Mouse (Mus musculus) ES-E14 (cell line): Measurements from ENCODE around the gene Hyal1. TPM values are rescaled to one million over a fixed set of nuclear protein-coding genes. Genes with fewer than 3 reads are reported as not detected.

Experiments used
- DNase-seq: peaks from one replicate; pipeline ENCODE4 v3.0.0-alpha.2; 2013; ENCODE audit warnings: low read depth, low spot score
- H3K27ac ChIP-seq: 2 replicates; pipeline ENCODE4 v1.5.1; 2012; ENCODE audit warnings: low read depth, mild to moderate bottlenecking, low read length, moderate library complexity, mixed read lengths; ENCODE audit not compliant: poor library complexity, insufficient read depth, severe bottlenecking
- H3K36me3 ChIP-seq: 2 replicates; pipeline ENCODE4 v1.6.1; 2012; ENCODE audit warnings: mild to moderate bottlenecking, low read length, moderate library complexity, mixed read lengths; ENCODE audit not compliant: control insufficient read depth, poor library complexity, insufficient read depth, severe bottlenecking
- H3K4me1 ChIP-seq, 2 experiments: fragments of 150-350 bp in 1 of 2; sonication (generic) in 1 of 2; 2 replicates each; pipeline ENCODE4 v1.6.1; 2012; ENCODE audit warnings: low read length in 2 of 2, mild to moderate bottlenecking in 1 of 2, mixed read lengths in 1 of 2; ENCODE audit not compliant: control insufficient read depth in 2 of 2, insufficient read depth in 2 of 2, poor library complexity in 1 of 2
- H3K4me3 ChIP-seq, 2 experiments: fragments of 150-350 bp in 1 of 2; sonication (generic) in 1 of 2; 2 replicates each; pipeline ENCODE4 v1.5.1; 2012; ENCODE audit warnings: low read length in 2 of 2, low read depth in 1 of 2, mild to moderate bottlenecking in 1 of 2, mixed read lengths in 1 of 2; ENCODE audit not compliant: insufficient read depth in 1 of 2, poor library complexity in 1 of 2, severe bottlenecking in 1 of 2
- H3K9ac ChIP-seq: 2 replicates; pipeline ENCODE4 v1.6.1; 2012; ENCODE audit warnings: low read depth, mild to moderate bottlenecking, low read length, mixed read lengths; ENCODE audit not compliant: poor library complexity, insufficient read depth, severe bottlenecking
- H3K9me3 ChIP-seq: fragments of 150-350 bp; sonication (generic); 2 replicates; pipeline ENCODE4 v1.6.1; 2012; ENCODE audit warnings: low read depth, mild to moderate bottlenecking, low read length; ENCODE audit not compliant: control insufficient read depth, insufficient read depth
- CHD2 ChIP-seq: IDR thresholded peaks from 2 replicates; pipeline ENCODE4 v1.6.1; 2014; ENCODE audit warnings: mild to moderate bottlenecking, low read depth, low read length, inconsistent platforms
- HCFC1 ChIP-seq: IDR thresholded peaks from 2 replicates; pipeline ENCODE4 v1.6.1; 2012; ENCODE audit warnings: low read length, inconsistent platforms, borderline replicate concordance; ENCODE audit not compliant: insufficient read depth
- MAFK ChIP-seq: IDR thresholded peaks from 2 replicates; pipeline ENCODE4 v1.6.1; 2014; ENCODE audit warnings: mild to moderate bottlenecking, low read depth, low read length, inconsistent platforms; ENCODE audit not compliant: insufficient read depth
- ZC3H11A ChIP-seq: IDR thresholded peaks from 2 replicates; pipeline ENCODE4 v1.6.1; 2012; ENCODE audit warnings: low read depth, mild to moderate bottlenecking, inconsistent platforms, low read length, borderline replicate concordance
- ZNF384 ChIP-seq: IDR thresholded peaks from 2 replicates; pipeline ENCODE4 v1.6.1; 2012; ENCODE audit warnings: low read depth, low read length, inconsistent platforms
- in situ Hi-C, 2 experiments: fragments of 600-800 bp; cut with MboI; formaldehyde crosslinking; loops; one replicate each; pipeline ENCODE4 v1.15.1; 2025; ENCODE audit warnings: low sequenced_read_pairs in 2 of 2, inconsistent platforms in 1 of 2; ENCODE audit not compliant: unreplicated experiment in 2 of 2
- total RNA-seq: library from RNA; depleted of rRNA; stranded (reverse); fragments of 300-350 nt; gene quantifications from 2 replicates; pipeline ENCODE4 v1.2.3, GENCODE M21; 2012

Hyal1 gene
- total RNA-seq, 1 experiment: 11.8 TPM

DNA sequence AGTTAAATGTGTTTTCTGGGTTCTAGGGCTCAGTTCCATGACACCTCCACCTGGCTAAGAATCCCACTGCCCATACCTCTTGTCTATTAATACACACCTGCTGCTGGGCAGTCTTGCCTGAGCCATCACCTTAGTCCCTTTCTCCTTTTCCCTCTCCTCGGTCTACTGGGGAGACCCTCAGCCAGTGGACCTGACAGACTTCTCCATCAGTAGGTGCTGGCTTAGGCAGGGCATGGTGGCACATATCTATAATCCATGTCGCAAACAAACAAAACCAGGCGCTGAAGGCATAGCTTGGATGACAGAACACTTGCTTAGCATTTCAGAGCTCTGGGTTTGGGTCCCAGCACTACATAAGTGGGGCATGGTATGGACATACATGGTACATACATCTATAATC is 38.0 kb upstream of the Hyal1 start:
- no peak for DNase-seq

DNA sequence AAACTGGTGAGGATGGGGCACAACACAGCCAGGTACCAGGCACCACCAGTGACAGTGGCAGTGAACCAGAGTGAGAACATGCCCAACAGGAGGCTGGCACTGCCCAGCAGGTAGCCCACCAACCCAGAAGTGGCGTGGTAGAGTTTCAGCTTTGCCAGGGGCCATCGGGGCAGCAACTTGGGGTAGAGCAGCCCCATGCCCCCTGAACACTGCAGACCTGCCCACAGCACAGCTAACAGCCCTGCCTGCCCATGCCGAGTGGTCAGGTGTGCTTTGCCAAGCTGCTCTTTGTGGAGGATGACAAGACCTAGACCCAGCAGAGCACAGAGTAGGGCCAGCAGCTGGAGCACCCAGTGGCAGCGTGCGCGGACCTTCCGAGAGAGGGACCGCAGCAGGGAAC is 36.8 kb upstream of the Hyal1 start:
- Histone ChIP-seq H3K4me3 (no peak overlapping the region), H3K9ac (no peak overlapping the region), H3K36me3 (peaks cover 28% of the 10 kb centered on the region), H3K9me3 (no peaks in the 10 kb centered on the region), H3K4me1 (peaks cover 4 to 19% of the 10 kb centered on the region in 2 experiments; a peak in 3 of 4 replicates), H3K27ac (no peak overlapping the region)
- no peak for TF ChIP-seq MAFK
- TF ChIP-seq CHD2: no peak
- no peak for TF ChIP-seq ZNF384
- TF ChIP-seq ZC3H11A: no peak
- TF ChIP-seq HCFC1: no peak
- in situ Hi-C loops: no loop called here
- no peak for DNase-seq

More for the DNA sequence above, 38.0 kb upstream of the Hyal1 start:
- peaks cover 22% of the 10 kb centered on the region for H3K36me3 ChIP-seq
- no peak overlapping the region for H3K9ac ChIP-seq
- H3K4me1 ChIP-seq: peaks cover 4 to 17% of the 10 kb centered on the region in 2 experiments; a peak in 3 of 4 replicates
- no peak overlapping the region for H3K27ac ChIP-seq
- in situ Hi-C loops: no loop called here
- H3K9me3 ChIP-seq: no peaks in the 10 kb centered on the region
- H3K4me3 ChIP-seq: no peak overlapping the region
- no peak for TF ChIP-seq CHD2
- TF ChIP-seq ZC3H11A: no peak
- no peak for TF ChIP-seq MAFK
- no peak for TF ChIP-seq ZNF384
- no peak for TF ChIP-seq HCFC1

DNA sequence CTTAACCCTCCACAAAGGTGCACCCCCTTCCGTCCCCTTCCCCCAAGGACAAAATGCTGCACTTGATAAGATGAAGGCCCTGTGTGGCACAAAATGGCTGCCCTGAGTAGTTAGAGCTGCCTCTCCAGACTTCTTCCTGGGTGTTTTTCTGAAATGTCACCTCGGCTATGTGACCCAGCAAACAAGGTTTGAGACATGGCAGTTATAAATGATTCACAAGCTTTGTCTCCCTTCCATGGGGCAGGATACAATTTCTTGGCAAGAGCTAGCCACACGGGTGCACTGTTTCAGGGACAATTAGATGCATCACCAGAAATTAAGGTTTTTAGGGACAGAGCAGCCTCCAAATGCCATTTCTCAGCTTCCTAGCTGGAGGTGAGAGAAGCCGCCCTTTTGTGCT is 36.3 kb upstream of the Hyal1 start:
- in situ Hi-C loops: no loop called here
- Histone ChIP-seq H3K27ac (no peak overlapping the region), H3K4me3 (no peak overlapping the region), H3K4me1 (peaks cover 3 to 19% of the 10 kb centered on the region in 2 experiments; a peak in 3 of 4 replicates), H3K9ac (no peak overlapping the region), H3K36me3 (peaks cover 28% of the 10 kb centered on the region), H3K9me3 (no peaks in the 10 kb centered on the region)
- TF ChIP-seq MAFK: no peak
- no peak for TF ChIP-seq ZNF384
- no peak for TF ChIP-seq CHD2
- TF ChIP-seq HCFC1: no peak
- TF ChIP-seq ZC3H11A: no peak
- no peak for DNase-seq

- TF ChIP-seq CHD2: no peak
- TF ChIP-seq HCFC1: no peak
- TF ChIP-seq MAFK: no peak
- no peak for TF ChIP-seq ZC3H11A
- TF ChIP-seq ZNF384: no peak
- Histone ChIP-seq H3K36me3 (peaks cover 28% of the 10 kb centered on the region), H3K9me3 (no peaks in the 10 kb centered on the region), H3K4me1 (peaks cover 0 to 15% of the 10 kb centered on the region in 2 experiments; a peak in 3 of 4 replicates), H3K9ac (no peak overlapping the region), H3K27ac (no peak overlapping the region), H3K4me3 (peak overlapping the region; percentile 80 to 93)
- in situ Hi-C loops: no loop called here
- DNase-seq: no peak
Observed at GRCm38 (mm10) chr9:107541005-107541404, 35.7 kb upstream of the Hyal1 start.
